Mouse (Mus musculus) limb, embryonic 12.5 days (tissue): ENCODE measurements at regions not wholly inside any gene's neighbourhood (a gene's known extent, or its start where the extent isn't known, plus 50 kb on each side); places are given as distances from the start of the nearest gene placed in this dataset.

Source experiments
- ATAC-seq: fragments of 200-750 bp; cut with Nextera tagmentation; 2 replicates; pipeline ENCODE4 v1.8.0; 2017; ENCODE audit warnings: low read depth, moderate TSS enrichment; ENCODE audit not compliant: insufficient number of reproducible peaks, insufficient read depth, low FRiP score, low TSS enrichment
- H3K27ac ChIP-seq: fragments of 300-500 bp; sonication (generic); 2 replicates; pipeline ENCODE4 v1.5.1; 2016; ENCODE audit warnings: mild to moderate bottlenecking, moderate library complexity
- H3K27me3 ChIP-seq: fragments of 300-500 bp; sonication (generic); 2 replicates; pipeline ENCODE4 v1.6.1; 2016; ENCODE audit warnings: mild to moderate bottlenecking, moderate library complexity
- H3K36me3 ChIP-seq: fragments of 300-500 bp; sonication (generic); 2 replicates; pipeline ENCODE4 v1.6.1; 2016; ENCODE audit warnings: mild to moderate bottlenecking, moderate library complexity
- H3K4me1 ChIP-seq: fragments of 300-500 bp; sonication (generic); replicated peaks from 2 replicates; pipeline ENCODE4 v1.6.1; 2016
- H3K4me2 ChIP-seq: fragments of 300-500 bp; sonication (generic); 2 replicates; pipeline ENCODE4 v1.6.1; 2016; ENCODE audit warnings: mild to moderate bottlenecking, moderate library complexity
- H3K4me3 ChIP-seq: fragments of 300-500 bp; sonication (generic); replicated peaks from 2 replicates; pipeline ENCODE4 v1.5.1; 2016; ENCODE audit warnings: mild to moderate bottlenecking
- H3K9ac ChIP-seq: fragments of 300-500 bp; sonication (generic); replicated peaks from 2 replicates; pipeline ENCODE4 v1.6.1; 2016; ENCODE audit warnings: mild to moderate bottlenecking, moderate library complexity
- H3K9me3 ChIP-seq: fragments of 300-500 bp; sonication (generic); 2 replicates; pipeline ENCODE4 v1.6.1; 2016; ENCODE audit warnings: mild to moderate bottlenecking, moderate library complexity
- WGBS: fragments of 180-500 bp; shearing (Covaris S2); methylation state at CpG from one replicate; pipeline ENCODE4 v1.1.7; 2016; 5-methylcytosine and 5-hydroxymethylcytosine counted together

DNA sequence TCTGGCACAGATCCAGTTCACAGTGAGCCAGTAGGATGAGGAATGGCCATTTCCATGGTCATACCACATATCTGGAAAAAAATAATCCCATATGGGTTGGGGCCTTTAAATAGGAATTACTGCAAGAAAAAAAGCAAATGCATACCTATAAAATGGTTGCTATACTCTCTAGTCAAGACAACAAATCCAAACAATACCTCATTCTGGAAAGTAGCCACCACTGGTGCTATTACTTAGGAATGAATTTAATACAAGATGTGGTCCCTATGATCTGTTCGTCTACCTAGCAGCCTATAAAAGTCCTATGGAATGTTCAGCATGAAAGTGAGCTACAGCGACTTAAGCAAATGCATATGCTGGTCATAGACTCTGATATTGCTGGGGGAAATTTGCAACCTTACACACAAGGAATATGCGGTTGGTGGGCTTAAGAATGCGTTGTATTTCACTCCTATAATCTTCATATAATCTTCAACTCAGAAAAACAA lies 360.1 kb downstream of the Ptprc start:
- no peak for ATAC-seq
- Histone ChIP-seq H3K4me1 (peaks cover 9% of the 10 kb centered on the region), H3K27me3 (no peaks in the 10 kb centered on the region), H3K4me2 (no peak overlapping the region), H3K4me3 (no peak overlapping the region), H3K27ac (no peak overlapping the region), H3K9me3 (no peaks in the 10 kb centered on the region), H3K9ac (no peak overlapping the region), H3K36me3 (no peaks in the 10 kb centered on the region)
- 57% methylated on average over 4 of the region's 4 CpGs for WGBS

DNA sequence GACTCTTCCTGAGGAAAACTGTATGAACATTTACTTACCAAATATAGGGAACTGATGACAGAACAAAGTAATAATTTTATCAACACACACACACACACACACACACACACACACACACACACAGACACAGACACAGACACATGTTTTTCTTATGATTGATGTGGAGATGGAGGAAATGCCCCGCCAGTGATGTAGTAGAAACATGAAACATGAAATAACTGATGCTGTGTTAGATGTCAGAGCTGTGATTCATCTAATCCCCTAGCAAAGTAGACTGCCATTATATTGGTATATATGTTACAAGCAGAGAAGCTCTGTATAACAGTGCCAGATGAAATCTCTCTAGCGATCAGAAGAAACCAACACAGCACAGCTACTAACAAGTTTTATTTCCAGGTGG lies 361.0 kb downstream of the Ptprc start:
- H3K27ac ChIP-seq = no peak overlapping the region
- no peak for ATAC-seq
- no peak overlapping the region for H3K4me3 ChIP-seq
- 71% methylated on average over 2 of the region's 2 CpGs for WGBS
- H3K36me3 ChIP-seq = no peaks in the 10 kb centered on the region
- H3K9ac ChIP-seq = no peak overlapping the region
- no peak overlapping the region for H3K4me2 ChIP-seq
- H3K27me3 ChIP-seq = no peaks in the 10 kb centered on the region
- peaks cover 9% of the 10 kb centered on the region for H3K4me1 ChIP-seq
- H3K9me3 ChIP-seq = no peaks in the 10 kb centered on the region

DNA sequence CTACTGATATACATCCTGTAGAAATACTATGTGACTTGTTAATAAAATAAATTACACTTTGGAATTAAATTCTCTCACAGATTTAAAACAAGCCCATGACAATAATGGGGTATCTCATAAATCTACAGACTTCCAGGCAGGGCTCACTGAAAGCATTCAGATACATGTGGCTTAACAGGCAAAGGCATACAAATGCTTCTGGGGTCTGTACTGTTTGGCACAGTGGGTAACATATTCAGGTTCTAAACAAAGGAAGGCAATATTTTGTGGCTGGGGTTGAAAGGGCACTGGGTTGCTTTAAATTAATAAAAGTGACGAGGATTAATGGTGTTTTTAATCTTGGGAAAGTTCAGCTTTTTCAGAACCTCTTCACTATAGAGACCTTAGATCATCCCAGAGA lies 361.8 kb downstream of the Ptprc start:
- no peak for ATAC-seq
- Histone ChIP-seq H3K9ac (no peak overlapping the region), H3K4me1 (peaks cover 9% of the 10 kb centered on the region), H3K4me2 (no peak overlapping the region), H3K36me3 (no peaks in the 10 kb centered on the region), H3K9me3 (no peaks in the 10 kb centered on the region), H3K4me3 (no peak overlapping the region), H3K27ac (no peak overlapping the region), H3K27me3 (no peaks in the 10 kb centered on the region)
- WGBS = 74% methylated on average over 1 of the region's 1 CpGs

DNA sequence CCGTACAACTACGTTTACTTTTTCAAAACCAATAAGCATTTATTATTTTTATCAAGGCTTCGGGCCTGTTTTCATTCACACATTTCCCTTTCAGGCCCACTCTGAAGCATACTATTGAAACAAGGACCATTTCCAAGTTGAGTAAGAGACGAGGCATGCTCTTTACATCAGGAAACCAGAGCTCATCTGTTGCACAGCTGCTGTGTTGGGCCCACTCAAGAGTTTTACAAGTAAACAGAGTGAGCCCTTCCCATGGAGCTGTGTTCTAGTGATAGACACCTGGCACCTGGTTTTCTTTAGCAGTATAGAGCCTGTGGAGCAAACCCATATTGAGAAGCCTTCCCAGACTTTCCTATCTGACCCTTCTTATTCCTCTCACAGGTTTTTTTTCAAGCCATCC lies 363.5 kb downstream of the Ptprc start:
- Histone ChIP-seq H3K27ac (no peak overlapping the region), H3K4me1 (peaks cover 9% of the 10 kb centered on the region), H3K36me3 (no peaks in the 10 kb centered on the region), H3K9ac (no peak overlapping the region), H3K27me3 (no peaks in the 10 kb centered on the region), H3K4me2 (no peak overlapping the region), H3K4me3 (no peak overlapping the region), H3K9me3 (no peaks in the 10 kb centered on the region)
- 68% methylated on average over 4 of the region's 4 CpGs for WGBS
- no peak for ATAC-seq

DNA sequence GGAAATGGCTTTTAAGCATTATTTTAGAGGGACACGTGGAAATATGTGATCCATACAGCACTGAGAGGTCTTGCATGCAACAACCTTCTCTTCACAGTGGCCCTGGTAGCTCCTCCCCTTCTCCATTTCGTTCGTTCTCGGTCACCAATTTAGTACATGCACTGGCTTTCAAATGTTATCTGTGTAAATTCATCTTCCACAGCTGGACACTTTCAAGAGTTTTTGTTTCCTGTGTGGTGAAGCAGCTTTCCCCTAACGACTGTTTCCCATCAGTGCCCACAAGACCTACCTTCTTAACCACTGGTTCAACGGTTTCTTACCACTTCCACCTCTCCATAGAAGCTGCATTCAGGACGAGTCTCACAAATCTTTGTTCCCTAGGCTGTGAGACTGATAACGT lies 368.8 kb downstream of the Ptprc start:
- no peak overlapping the region for H3K4me3 ChIP-seq
- H3K4me2 ChIP-seq = no peak overlapping the region
- H3K27me3 ChIP-seq = no peaks in the 10 kb centered on the region
- no peak for ATAC-seq
- no peaks in the 10 kb centered on the region for H3K4me1 ChIP-seq
- H3K27ac ChIP-seq = no peak overlapping the region
- no peaks in the 10 kb centered on the region for H3K36me3 ChIP-seq
- WGBS = 73% methylated on average over 8 of the region's 8 CpGs
- no peaks in the 10 kb centered on the region for H3K9me3 ChIP-seq
- H3K9ac ChIP-seq = no peak overlapping the region

DNA sequence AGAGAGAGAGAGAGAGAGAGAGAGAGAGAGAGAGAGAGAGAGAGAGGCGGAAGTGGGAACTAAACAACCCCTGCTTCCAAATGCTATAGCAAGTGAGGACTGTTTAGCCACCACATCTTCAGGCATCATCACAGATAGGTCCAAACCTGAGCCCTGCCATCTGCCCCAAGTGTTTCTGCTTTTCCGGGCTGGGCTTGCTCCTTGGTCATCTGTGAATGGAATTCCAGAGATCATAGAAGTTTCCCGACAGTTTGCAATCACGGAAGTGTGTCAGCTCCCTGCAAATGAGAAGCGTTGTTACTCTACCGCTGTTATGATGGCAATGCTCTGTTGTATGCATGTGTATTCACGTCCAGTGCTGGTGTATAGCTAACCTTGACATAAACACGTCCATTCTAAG lies 369.3 kb downstream of the Ptprc start:
- H3K27me3 ChIP-seq = no peaks in the 10 kb centered on the region
- H3K4me2 ChIP-seq = no peak overlapping the region
- H3K9me3 ChIP-seq = no peaks in the 10 kb centered on the region
- H3K36me3 ChIP-seq = no peaks in the 10 kb centered on the region
- no peaks in the 10 kb centered on the region for H3K4me1 ChIP-seq
- no peak overlapping the region for H3K9ac ChIP-seq
- no peak for ATAC-seq
- no peak overlapping the region for H3K4me3 ChIP-seq
- H3K27ac ChIP-seq = no peak overlapping the region
- 84% methylated on average over 8 of the region's 8 CpGs for WGBS

DNA sequence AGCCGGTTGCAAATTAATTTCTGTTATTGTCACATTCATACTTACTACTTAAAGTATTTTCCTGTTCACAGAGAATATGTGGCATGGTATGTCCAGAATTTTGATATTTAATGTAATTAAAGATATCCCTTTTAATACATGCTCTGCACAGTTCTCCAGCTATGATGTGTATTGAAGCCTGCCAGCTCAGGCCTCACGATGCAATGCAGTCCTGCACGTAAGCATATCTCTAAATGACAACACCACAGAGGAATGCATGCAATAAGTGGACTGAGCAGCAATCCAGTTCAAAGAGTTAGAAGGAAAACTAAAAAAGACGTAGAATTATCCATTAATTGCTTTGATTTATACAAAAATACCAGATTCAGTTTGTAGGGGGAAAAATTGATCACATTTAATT lies 373.4 kb downstream of the Ptprc start:
- H3K36me3 ChIP-seq = no peaks in the 10 kb centered on the region
- no peak for ATAC-seq
- H3K27me3 ChIP-seq = no peaks in the 10 kb centered on the region
- H3K4me3 ChIP-seq = no peak overlapping the region
- H3K4me1 ChIP-seq = no peaks in the 10 kb centered on the region
- no peak overlapping the region for H3K9ac ChIP-seq
- no peak overlapping the region for H3K27ac ChIP-seq
- 81% methylated on average over 4 of the region's 4 CpGs for WGBS
- no peaks in the 10 kb centered on the region for H3K9me3 ChIP-seq
- H3K4me2 ChIP-seq = no peak overlapping the region

DNA sequence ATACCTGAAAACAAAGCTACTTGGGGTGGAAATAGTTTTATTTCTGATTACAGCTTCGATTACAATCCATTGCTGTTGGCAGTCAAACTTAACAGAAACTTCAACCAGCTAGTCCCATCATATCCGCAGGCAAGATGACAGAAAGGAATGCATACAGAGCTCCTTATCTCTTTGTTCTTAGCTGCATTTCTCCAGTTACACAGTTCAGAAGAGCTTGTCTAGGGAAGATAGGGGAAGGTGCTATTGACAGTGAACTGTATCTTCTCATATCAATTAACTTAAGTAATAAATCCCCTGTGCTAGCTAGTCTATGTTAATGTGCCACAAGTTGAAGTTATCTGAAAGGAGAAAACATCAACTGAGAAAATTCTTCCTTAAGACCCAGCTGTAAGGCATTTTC lies 374.8 kb downstream of the Ptprc start:
- Histone ChIP-seq H3K9ac (no peak overlapping the region), H3K27me3 (no peaks in the 10 kb centered on the region), H3K27ac (no peak overlapping the region), H3K4me2 (no peak overlapping the region), H3K4me3 (no peak overlapping the region), H3K4me1 (no peaks in the 10 kb centered on the region), H3K9me3 (no peaks in the 10 kb centered on the region), H3K36me3 (no peaks in the 10 kb centered on the region)
- WGBS = 70% methylated on average over 2 of the region's 2 CpGs
- no peak for ATAC-seq

DNA sequence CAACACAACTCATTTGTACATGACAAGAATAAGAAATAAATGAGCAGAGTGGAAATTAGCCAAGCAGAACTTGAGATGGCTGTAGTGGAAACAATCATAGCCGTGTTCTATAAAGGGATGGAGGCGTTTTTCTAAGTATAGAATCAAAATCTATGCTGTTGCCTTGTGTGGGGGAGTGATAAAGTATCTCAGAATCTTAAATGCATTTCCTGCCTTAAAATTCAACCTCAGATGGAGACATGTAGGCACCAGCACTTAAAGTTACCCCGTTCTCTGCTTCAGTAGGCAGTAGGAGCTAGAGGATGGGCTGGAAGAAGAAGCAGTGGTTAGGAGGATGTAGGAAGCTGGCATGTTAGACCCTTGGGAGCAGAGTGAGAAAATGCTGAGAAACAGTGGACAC lies 386.7 kb downstream of the Ptprc start:
- Histone ChIP-seq H3K27me3 (no peaks in the 10 kb centered on the region), H3K4me1 (no peaks in the 10 kb centered on the region), H3K27ac (no peak overlapping the region), H3K9me3 (no peaks in the 10 kb centered on the region), H3K36me3 (no peaks in the 10 kb centered on the region), H3K4me2 (no peak overlapping the region), H3K4me3 (no peak overlapping the region), H3K9ac (no peak overlapping the region)
- no peak for ATAC-seq
- 89% methylated on average over 3 of the region's 3 CpGs for WGBS

DNA sequence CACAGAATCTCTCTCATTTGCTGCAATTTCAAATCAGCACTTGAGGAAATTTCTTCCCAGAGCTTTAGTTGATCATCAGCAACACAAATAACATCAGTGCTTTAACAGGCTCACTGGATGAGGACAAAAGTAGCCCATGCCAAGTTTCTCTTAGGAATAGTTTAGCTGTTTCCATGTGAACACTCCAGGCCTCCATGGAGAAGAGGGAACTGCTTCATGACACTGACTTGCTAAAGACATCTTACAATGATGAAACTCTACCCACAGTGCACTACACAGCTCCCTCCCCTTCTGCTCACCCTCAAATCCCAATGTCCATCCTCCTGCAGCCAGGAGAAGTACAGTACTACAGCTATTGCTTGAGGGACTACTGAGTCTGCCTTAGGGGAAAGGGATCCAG lies 388.9 kb downstream of the Ptprc start:
- ATAC-seq = no peak
- H3K27me3 ChIP-seq = no peaks in the 10 kb centered on the region

DNA sequence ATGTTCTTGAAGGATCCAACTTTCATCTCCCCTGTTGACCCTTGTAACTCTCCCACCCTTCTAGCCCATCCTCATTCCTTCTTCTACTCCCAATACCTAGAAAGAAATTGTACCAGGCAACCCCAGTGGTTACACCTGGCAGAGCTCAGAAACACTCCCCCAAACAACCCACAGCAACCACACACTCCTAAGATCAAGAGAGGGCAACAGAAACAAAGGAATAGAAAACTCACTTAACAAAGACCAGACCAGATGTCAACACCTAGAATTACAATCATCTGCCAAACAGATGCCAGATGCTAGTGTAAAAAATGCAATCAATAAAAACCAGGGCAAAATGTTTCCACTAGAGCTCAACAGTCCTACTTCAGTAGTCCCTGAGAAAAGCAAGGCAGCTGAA lies 400.9 kb downstream of the Ptprc start:
- no peaks in the 10 kb centered on the region for H3K36me3 ChIP-seq
- H3K4me1 ChIP-seq = no peaks in the 10 kb centered on the region
- no peak overlapping the region for H3K4me2 ChIP-seq
- H3K9me3 ChIP-seq = no peaks in the 10 kb centered on the region
- no peak for ATAC-seq
- no peaks in the 10 kb centered on the region for H3K27me3 ChIP-seq
- H3K4me3 ChIP-seq = no peak overlapping the region
- H3K27ac ChIP-seq = no peak overlapping the region
- no peak overlapping the region for H3K9ac ChIP-seq

More for the DNA sequence above, 388.9 kb downstream of the Ptprc start:
- Histone ChIP-seq H3K36me3 (no peaks in the 10 kb centered on the region), H3K27ac (no peak overlapping the region), H3K9ac (no peak overlapping the region), H3K4me1 (no peaks in the 10 kb centered on the region), H3K9me3 (no peaks in the 10 kb centered on the region), H3K4me3 (no peak overlapping the region), H3K4me2 (no peak overlapping the region)

DNA sequence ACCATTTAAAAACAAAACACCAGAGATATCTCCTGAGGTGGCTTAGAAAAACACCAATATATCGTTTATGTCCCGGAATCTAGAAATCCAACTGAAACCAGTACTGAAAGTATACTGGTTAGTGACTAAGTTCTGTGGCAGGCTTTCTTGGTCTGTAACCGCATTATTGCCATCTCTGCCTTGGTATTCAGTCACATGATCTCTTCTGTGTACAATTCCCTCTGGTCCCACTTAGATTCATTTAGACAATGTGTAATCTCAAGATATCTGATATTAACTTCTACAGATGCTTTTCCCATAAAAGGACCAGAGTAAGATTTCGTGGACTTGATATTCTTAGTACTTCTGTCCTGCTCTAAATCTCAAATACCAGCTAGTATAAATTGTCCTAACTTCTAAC lies 414.7 kb downstream of the Ptprc start:
- ATAC-seq = no peak
- H3K27ac ChIP-seq = no peak overlapping the region
- no peak overlapping the region for H3K9ac ChIP-seq
- no peaks in the 10 kb centered on the region for H3K4me1 ChIP-seq
- H3K27me3 ChIP-seq = no peaks in the 10 kb centered on the region
- 91% methylated on average over 4 of the region's 4 CpGs for WGBS
- no peak overlapping the region for H3K4me2 ChIP-seq
- no peaks in the 10 kb centered on the region for H3K9me3 ChIP-seq
- H3K36me3 ChIP-seq = no peaks in the 10 kb centered on the region
- no peak overlapping the region for H3K4me3 ChIP-seq
